Mouse (Mus musculus) ovary, postnatal 14 days (tissue): ENCODE data around the gene Btbd10.

Experiments used
- DNase-seq: peaks from one replicate; pipeline ENCODE4 v3.0.0; 2022; ENCODE audit warnings: low spot score

Btbd10 gene

DNA sequence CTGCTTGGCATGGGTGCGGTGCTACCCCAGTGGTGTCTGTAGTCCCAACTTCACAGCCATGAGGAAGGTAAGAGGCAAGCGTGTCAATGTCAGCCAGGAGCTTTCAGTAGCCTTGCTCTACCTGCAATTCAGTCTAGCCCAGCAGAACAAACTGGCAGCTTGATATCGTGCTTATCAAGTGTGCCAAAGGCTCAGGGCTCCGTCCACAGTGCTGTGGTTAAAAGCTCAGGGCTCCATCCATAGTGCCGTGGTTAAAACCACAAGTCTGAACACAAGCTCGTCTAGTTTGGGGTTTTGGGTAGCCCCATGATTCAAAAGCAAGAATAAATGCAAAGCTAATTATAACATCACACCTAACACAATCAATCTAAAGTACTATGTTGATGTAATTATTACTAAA lies 74.6 kb downstream of the Btbd10 start:
- DNase-seq, result no peak

DNA sequence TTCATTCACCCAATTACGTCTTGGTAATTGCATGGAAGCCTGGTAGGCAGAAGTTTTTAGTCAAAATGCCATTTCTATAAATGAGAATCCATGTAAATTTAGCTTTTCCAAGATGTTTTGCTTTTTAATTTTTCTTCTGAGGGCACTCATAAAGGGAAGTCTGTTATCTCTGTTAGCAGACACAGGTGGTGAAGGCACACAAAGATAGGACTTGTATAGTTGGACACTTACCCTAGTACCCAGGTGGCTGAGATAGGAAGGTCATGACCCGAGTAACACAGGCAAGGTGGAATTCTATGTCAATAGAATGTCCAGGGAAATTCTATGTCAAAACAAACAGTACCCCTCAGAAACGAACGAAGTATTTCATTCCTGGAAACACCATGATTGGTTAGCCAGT lies 77.0 kb downstream of the Btbd10 start:
- no peak for DNase-seq

DNA sequence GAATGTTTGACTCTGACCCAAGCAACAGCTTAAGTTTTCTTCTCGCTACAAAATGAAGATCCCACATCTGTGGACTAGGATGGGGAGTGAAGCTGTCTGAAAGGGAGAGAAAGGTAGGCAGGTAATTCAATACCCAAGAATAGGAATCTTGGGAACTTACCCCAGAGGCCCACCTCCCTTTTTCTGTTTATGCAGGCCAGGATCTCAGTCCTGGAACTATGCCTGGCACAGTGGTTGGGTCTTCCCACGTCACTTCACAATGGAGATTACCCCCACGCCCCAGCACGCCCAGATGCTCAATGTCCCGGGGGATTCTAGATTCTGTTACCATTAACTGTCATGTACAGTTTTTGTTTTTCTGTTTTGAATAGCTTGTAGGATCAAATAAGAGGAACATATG lies 77.5 kb downstream of the Btbd10 start:
- DNase-seq, result no peak

DNA sequence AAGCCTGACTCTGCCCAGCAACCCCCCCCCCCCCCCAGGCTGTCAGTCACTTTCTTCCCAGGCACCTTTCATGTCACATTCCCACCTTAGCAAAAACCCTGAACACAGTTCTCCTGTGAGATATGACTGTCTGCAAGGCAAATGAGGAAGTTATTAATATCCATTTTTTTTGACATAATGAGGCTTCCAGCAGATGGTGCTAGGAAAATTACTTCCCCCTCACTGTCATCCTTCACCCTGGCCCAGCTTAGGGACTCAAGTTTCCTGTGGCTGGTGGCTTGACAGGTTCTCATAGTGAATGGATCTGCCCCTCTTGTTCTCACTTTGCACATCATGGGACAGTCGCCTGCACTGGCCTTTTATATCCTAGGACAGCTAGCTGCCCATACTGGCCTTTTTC lies 80.0 kb downstream of the Btbd10 start:
- no peak for DNase-seq

DNA sequence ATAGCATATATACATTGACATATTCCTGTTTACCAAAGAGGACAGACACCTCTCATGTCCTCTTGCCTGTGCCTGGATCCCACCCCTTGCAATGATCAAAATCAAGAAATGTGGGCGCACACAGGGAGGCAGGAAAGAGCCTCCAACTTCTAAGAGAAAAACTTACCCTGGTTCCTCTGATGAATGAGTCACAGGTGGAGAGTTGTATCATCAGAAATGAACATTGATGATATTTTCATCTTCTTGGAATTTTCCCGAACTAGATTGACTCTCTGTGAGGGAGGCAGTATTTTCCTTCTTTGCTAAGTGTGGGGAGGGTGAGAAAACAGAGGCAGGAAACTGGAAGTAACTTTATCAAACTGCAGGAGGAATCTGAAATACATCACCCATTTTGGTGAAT lies 83.8 kb downstream of the Btbd10 start:
- no peak for DNase-seq

DNA sequence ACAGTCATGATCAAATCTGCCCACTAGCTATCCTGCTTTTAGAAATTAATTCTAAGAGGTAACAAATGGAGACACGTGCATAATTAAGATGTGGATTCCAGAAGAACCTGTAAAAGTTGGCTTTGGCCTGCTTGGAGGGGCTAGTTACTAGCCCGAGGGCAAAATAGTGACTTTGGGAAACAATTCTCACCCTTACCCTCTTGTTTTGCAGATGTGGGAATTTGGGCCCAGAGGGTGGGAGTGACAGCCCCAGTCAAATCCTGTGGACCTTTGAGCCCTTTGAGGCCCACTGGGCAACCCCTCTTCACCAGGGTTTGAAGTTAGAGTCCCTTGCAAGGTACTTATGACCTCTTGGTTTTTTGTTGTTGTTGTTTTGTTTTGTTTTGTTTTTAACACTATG lies 89.9 kb downstream of the Btbd10 start:
- DNase-seq, result no peak

DNA sequence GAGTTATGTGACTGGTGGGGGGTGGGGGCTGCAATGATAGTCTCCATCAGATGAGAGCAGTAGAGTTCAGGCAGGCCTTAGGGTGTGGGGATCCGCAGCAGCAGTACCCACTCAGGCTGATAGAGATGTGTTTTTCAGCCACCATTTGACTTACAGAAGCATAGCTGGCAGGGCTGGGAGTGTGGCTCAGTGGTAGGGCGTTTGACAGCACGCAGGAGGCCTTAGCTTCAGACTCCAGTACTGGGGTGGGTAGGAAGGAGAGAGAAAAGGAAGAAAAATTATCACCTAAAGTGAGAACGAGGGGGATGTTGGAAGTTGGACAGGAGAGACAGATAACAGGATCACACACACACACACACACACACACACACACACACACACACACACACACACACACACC lies 90.7 kb downstream of the Btbd10 start:
- no peak for DNase-seq

DNA sequence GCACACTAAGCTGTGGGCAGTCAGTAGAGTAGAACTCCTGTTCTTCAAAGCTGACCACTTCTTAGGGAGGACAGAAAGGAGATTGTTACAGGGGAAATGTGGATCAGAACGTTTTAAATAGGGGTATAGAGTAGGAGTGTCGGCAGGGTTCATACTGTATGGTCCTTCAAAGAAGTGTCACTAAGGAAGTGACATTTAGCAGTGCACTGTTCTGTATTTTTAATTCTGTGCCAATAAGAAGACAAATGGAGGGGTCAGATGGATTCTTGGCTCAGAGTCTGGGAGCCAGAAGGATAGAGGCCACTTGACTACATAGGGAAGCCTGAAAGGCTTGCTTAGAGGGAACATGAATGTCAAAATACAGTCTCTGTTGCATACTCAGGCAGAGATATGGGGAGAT lies 91.9 kb downstream of the Btbd10 start:
- DNase-seq, result no peak

DNA sequence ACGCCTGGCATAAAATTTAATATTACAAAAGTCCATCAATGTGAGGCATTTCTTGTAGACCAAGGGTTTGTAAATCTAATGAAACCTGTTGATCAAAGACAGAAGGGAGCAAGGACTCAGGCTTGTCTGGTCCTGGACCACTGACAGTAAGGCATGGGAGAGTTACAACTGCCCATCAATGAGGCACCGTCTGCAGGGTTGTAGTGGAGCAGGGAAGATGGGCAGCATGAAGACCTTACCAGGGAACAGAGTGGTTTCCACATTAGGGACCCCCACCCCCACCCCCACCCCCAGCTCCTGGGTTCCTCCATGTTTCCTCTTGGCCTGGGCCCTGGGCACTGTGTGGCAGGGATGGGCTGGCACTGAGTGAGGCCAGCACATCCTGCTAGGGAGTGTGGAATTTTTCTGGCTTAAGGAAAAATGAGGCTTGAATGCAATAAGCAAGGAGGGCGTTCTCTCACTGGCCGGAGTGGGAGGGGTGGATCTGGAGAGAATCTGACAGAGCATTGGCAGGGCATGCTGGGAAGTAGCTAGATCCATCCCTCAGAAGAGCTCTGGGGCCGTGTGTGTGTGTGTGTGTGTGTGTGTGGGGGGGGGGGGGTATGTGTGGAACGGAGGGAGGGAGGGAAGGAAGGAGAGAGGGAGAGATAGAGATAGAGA lies 96.7 kb downstream of the Btbd10 start:
- DNase-seq, result no peak

DNA sequence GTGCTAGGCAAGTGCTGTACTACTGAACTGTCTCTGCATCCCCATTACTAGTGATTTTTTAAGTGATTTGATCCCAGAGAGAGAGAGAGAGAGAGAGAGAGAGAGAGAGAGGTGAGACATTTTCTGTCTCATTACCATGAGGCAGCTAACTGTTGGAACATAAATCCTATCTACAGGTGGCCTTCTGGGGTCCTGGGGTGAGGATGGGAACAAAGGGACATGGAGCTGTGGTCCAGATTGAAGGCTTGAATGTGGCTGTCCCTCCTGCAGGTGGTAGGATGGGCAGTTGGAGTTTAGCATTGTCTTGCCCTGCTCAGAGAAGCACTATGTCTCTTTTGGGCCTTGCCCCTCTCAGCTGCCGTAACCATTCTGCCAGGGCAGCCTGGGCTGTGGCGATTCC lies 98.2 kb downstream of the Btbd10 start:
- DNase-seq, result no peak

DNA sequence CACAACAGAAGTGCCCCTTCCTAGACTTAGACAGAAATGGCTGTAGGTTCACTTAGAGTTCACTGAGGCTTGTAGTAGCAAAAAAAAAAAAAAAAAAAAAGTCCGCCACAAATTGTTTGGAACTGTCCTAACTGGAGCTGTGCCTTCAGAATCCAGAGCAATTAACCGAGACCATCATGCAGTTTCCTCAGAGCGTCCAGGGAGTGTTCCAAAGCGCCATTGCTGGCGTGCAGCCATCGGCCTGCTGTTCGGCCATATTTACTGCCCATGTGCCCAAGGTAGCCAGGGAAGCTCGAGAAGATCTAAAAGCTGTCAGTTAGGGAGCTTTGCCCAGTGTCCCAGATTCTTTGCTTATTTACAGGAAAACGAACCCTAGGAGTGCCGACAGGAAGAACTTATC lies 98.6 kb downstream of the Btbd10 start:
- no peak for DNase-seq

DNA sequence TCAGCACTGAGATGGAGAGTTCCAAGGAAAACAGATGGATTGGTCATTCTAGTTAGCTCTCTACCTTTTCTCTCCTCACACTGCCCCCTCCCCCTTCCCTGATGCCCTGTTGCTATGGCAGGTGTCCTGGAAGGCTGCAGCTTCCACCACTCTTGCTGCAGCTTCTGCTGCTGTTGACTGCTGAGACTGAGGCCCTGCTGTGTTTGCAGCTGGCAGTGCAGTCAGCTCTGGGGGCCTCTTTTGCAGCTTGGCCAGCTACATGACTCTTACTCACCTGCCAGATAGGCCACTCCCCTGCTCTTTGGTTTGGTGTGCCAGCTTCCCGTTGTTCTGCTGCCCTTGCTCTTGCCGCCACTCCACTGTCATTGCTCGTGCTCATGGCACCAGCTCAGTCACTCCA lies 99.3 kb downstream of the Btbd10 start:
- no peak for DNase-seq

DNA sequence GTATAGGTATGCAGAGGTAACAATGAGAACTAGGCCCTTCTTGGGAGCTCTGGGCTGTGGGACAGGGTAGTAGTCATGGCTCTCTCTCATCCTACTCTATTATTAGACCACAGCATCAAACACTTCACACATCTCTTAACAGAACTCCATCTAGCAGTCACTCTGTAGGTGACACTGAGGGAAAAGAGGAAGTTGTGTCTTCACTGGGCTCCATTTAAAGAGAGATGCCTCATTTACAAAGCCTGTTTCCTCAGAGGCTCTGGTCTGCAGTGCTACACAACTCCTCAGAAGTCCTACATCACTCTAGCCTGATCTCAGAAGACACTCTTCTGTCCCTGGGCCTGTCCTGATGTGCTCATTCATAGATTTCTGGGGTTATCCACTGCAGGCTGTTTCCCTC lies 100.1 kb downstream of the Btbd10 start:
- DNase-seq, result no peak

DNA sequence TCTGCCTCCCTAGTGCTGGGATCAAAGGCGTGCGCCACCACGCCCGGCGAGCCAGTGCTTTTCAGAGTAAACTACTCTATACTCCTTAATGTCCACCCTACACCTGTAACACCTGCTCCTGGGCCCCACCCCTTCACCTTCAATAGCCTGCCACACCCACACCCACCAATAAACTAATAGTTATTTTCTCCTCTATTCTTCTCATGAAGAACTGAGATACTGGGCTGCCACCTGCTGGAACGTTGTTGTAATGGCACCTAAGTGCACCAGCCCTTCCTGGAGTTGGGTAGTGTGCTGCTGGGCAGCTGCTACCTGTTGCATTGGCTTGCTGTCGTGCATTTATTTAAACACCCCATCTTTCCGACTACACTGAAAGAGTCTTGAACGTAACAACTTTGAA lies 100.9 kb downstream of the Btbd10 start:
- peak; percentile 55 for DNase-seq
